Mouse (Mus musculus) CH12F3 (cell line): ENCODE results near the gene Nol6.

Experiments
- in situ Hi-C: fragments of 300-500 bp; cut with MboI; formaldehyde crosslinking; loops from 2 replicates; pipeline ENCODE4 v1.14.3; 2020; ENCODE audit warnings: low sequenced_read_pairs

Nol6 gene

DNA sequence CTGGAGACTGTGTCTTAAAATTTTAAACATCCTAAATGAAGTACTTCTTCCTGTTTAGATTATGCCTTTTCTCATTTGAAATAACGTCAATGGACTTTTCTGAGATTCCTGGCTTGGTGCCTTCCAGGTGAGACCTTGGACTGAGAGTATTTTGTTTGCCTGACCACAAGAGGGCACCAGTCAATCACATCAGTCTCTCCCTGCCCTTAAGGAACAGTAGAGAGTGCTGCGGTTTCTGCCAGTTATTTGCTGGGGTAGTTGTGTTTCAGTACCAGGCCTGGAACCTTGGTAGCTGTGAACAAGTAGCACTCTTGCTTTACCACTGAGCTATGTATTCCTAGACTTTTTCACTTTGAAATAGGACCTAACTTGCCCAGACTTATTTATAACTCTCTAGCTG, 5.2 kb upstream of the Nol6 start:
- in situ Hi-C loops: no loop called here

- in situ Hi-C loops: loop anchor here (5.0 kb wide), 1 partner anchor 66 kb away; no protein-coding TSS in a partner anchor
Observed at GRCm38 (mm10) chr4:41118706-41119292, 5.5 kb downstream of the Nol6 start.

GRCm38 (mm10) chr4:41116817-41117216, 7.4 kb downstream of the Nol6 start:
- in situ Hi-C loops: loop anchor here (5.0 kb wide), 1 partner anchor 65 kb away; no protein-coding TSS in a partner anchor

DNA sequence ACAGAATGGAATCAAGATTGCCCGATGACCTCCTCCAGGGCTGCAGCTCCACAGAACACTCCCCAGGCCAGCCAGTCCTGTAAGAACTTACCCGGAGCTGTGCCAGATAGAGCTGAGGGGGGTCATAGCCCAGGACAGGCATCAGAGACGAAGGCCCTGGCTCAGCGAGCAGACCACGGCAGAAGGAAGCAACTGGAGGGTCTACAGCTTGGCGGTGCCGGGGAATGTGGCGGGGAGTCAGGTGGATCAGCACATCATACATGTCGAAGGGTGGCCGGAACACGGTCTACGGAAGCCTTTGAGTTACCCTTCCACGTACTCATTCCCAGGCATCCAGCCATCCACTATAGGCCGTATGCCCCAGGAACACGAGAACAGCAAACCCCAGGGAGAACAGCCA, 8.5 kb downstream of the Nol6 start:
- in situ Hi-C loops: loop anchor here (5.0 kb wide), 1 partner anchor 63 kb away; no protein-coding TSS in a partner anchor

DNA sequence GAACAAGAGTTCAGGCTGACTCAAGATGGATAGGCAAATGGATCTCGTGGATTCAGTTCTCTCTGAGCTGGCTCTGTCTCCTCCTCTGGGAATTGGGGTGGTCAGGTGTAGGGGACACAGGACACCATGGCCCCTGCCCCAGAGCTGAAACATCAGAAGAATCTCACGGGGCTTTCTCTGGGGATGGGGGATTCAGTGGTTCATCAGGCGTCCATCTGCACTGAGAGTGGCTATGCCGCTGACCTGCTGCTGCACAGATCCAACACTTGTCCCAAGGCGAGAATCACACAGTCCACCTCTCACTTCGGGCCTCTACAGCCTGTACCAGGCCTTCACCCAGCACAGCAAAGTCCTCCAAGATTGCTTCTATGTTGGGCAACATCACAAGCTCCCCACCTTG, 9.2 kb downstream of the Nol6 start:
- in situ Hi-C loops: loop anchor here (5.0 kb wide), 1 partner anchor 63 kb away; no protein-coding TSS in a partner anchor

DNA sequence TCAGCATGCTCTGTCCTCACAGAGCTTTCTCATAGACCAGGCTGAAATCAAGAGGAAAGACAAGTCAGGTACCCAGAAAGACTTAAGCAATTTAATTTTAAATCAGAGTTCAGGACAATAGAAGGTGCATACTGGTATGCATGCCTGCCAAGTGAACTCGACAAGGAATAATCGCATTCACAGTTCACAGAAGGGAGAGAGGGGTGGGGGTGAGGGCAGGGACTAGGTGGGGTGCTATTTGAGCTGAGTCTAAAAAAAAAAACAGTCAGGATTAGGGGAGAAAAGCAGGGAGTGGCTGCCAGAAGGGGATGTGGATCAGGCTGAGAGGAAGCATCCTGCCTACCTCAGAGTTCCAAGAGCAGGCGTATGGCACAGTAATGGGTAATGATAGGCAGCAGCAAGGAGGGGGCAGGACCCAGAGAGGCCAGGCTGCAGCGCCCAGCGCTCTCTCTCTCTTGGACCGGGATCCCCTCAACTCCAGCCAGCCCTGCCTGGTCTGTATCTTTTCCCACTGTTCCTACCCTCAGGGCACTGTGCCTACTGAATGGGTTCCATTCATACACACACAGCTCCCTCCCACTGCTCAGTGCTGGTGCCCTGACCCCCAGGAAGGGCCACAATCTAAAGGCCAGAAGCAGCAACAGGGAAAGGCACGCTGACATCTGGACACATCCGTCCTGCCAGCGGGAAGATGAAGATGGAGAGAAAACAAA, 9.7 kb downstream of the Nol6 start:
- in situ Hi-C loops: loop anchor here (5.0 kb wide), 1 partner anchor 62 kb away; no protein-coding TSS in a partner anchor

- in situ Hi-C loops: no loop called here
Observed at GRCm38 (mm10) chr4:41108717-41109425, 15.4 kb downstream of the Nol6 start.

DNA sequence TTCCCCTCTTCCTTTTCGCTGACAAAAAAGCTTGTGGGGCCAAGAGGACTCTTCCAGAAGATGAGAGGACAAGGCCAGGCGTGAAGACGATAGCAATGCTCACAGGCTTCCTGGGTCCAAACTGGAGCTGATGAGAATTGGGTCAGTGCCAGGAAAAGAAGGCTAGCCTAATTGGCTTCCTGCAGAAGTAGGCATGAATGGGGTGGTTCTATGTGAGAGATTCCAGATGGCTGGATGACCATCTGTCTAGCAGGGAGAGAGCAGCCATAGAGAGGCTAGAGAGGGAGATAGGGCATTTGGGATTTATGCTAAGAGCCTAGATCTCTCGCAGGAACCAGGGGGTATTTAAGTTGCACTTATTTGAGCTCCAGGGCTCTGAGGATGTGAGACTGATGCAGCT, 16.8 kb downstream of the Nol6 start:
- in situ Hi-C loops: no loop called here

DNA sequence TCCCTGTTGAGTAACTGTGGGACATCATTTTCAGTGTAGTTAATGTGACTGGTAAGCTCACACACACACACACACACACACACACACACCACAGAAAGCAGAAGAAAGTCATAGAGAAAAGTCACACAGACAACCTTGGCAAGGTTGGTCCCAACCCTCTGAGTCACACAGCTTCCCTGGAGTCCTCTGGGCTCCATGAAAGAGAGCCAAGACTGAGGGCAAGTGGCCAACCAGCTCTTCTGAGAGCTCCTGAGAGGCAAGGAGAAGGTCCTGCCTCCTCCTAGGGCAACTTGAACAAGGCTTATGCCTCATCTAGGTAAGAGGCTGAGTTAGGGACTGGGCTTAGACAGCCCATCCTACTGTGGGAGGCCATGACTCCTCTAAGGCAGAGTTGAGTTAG, 21.4 kb downstream of the Nol6 start:
- in situ Hi-C loops: no loop called here

GRCm38 (mm10) chr4:41100986-41101385, 23.3 kb downstream of the Nol6 start:
- in situ Hi-C loops: no loop called here

- in situ Hi-C loops: no loop called here
Observed at GRCm38 (mm10) chr4:41098577-41098951, 25.7 kb downstream of the Nol6 start.

GRCm38 (mm10) chr4:41097871-41098576, 26.2 kb downstream of the Nol6 start, which contains the start of gene Aqp3:
Aqp3 (minus strand) TSS chr4:41098183.
- in situ Hi-C loops: no loop called here

DNA sequence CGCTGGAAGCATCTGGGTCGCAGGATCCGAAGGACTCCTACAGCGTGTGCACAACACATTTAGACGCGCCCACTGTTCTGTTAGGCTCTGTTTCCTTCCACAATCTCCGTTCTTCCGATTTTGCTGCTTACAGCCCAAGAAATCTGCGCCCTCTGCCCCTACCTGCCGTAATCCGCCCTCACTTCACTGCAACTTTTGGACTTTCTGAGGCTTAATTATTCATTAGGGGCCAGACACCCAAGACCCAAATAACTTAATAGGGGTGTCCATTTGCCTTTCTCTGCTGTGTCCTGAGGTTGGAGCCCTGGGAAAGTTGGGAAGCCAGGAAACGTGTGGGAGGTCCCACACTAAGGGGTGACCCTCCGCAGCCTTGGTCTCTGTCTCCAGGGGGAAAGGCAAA, 26.9 kb downstream of the Nol6 start:
- in situ Hi-C loops: no loop called here

DNA sequence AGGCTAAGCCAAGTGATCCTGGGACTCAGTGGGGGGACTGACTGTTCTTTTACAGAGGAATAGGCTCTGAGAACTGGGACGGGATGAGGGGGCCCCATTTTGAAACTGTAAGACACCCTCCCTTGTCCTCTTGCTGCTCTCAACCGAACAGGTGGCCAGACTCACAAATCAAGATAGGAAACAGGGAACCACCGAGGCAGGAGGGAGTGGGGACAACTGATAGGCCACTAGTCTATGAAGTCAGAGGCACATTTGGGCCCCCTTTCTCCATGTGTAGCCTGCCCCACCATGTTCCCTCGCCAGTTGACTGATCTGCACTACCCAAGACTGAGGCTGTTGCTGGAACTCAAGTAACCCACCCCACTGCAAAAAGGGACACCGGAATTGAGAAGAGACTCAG, 27.5 kb downstream of the Nol6 start:
- in situ Hi-C loops: no loop called here

- in situ Hi-C loops: no loop called here
Observed at GRCm38 (mm10) chr4:41096169-41096568, 28.1 kb downstream of the Nol6 start.

DNA sequence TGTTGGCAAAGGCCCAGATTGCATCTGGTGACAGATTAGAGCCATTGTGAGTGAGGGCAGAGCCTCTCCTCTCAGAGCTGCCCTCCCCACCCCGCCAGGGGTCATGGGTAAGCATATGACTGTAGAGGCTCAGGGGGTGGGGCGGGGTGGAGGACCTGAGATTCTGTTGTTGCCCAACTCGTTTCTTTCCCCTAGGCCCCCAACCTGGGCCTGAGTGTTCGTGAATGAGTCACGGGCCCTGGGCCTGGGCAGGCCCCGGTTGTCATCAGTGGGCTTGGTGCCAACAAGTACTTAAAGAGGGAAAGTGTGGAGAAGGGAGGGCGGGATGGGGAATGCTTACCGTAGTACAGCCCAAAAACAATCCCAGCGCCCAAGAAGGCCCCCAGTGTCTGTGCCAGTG, 29.9 kb downstream of the Nol6 start:
- in situ Hi-C loops: no loop called here

DNA sequence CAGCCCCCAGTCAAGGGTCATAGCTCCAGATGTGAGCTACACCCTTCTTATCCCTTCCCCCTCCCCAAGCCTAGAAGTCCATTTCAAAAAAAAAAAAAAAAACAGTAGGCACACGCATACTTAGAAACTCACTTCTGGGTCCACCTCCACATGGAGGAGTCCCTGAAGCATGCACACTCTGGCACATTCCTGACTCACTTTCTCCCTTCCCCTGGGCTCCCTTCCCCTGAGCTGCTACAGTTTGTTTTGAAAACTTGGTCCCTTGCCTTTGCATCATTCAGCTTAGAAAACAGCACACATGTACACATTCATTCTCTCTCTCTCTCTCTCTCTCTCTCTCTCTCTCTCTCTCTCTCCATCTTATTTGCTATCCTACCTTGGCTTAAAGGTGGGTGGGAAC, 31.3 kb downstream of the Nol6 start:
- in situ Hi-C loops: no loop called here

DNA sequence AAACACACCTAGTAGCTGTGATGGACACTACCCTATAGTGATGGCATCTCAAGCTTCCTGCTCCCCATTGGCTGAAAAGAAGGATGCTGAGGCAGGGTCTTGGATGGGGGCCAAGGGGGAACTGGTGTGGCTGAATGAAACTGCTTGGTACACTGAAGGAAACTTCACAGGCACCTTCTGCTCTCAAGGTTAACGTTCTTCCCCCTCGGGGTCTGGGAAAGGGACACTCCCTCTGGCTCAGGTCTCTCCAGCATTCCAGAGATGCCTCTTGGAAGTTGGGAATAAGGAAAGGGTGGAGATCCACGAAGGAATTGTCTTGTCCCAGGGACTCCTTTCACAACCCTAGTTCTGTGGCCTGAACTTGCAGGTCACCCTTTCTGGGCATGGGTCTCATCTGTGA, 32.9 kb downstream of the Nol6 start:
- in situ Hi-C loops: no loop called here

DNA sequence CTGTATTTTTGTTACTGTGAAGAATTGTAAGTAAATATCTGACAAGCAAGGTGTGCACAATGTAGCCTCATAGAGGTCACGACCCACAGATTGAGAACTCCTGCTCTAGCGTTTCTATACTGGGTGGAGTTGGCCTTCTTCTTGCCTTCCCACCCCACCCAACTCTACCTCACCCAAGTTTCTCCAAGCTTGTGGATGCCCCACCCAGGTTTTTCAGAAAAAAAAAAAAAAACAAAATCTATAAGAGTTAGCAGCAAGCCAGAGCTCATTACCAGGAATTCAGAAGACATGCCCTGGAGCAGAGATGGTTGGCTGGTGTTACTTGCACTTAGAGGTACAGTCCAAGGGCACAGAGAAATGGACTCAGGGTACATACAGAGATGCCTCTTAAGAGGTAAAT, 34.5 kb downstream of the Nol6 start:
- in situ Hi-C loops: no loop called here

- in situ Hi-C loops: no loop called here
Observed at GRCm38 (mm10) chr4:41089189-41089588, 35.1 kb downstream of the Nol6 start.
